Mouse (Mus musculus): ENCODE measurements around the gene Syne3. TPM values are rescaled to one million over a fixed set of nuclear protein-coding genes. Genes with fewer than 3 reads are reported as not detected.
A peak's percentile ranks its signal among the peaks of the same experiment; 100 is the strongest.

Syne3 gene
- polyA plus RNA-seq, 1 experiment, result 11.6 TPM

- H3K4me3 ChIP-seq, result no peak overlapping the region
- TF ChIP-seq REST (IDR thresholded peaks at IDR 0.05; ENCODE audit: insufficient read depth, insufficient read length) (no peak), TCF3 (IDR thresholded peaks at IDR 0.05; ENCODE audit: insufficient read length, low read depth) (no peak), SRF (IDR thresholded peaks at IDR 0.05; ENCODE audit: control insufficient read depth, insufficient read length, low read depth) (no peak), MYOD1 (IDR thresholded peaks at IDR 0.05; ENCODE audit: control insufficient read depth in 1 of 3, insufficient read length in 2 of 3, low read depth in 2 of 3) (no peak), USF1 (IDR thresholded peaks at IDR 0.05; ENCODE audit: low read depth) (no peak), POLR2AphosphoS2 (IDR thresholded peaks at IDR 0.05; ENCODE audit: insufficient read length, low read depth) (no peak), MAX (IDR thresholded peaks at IDR 0.05; ENCODE audit: low read depth) (no peak), E2F4 (IDR thresholded peaks at IDR 0.05; ENCODE audit: insufficient read depth) (no peak), POLR2A (IDR thresholded peaks at IDR 0.05; ENCODE audit: insufficient read length, low read depth) (no peak), CEBPB (IDR thresholded peaks at IDR 0.05; ENCODE audit: insufficient read depth, poor library complexity, severe bottlenecking) (no peak), MYOG (IDR thresholded peaks at IDR 0.05; ENCODE audit: control insufficient read depth in 1 of 3, insufficient read depth in 1 of 3, insufficient read length in 2 of 3, low read depth in 2 of 3) (no peak), TCF12 (IDR thresholded peaks at IDR 0.05; ENCODE audit: insufficient read depth, poor library complexity, severe bottlenecking) (no peak)
- no peak overlapping the region for H3K4me2 ChIP-seq (ENCODE audit: low read depth)
- no peaks in the 10 kb centered on the region for H3K36me3 ChIP-seq (ENCODE audit: control insufficient read depth, insufficient read depth)
- peaks cover 70% of the 10 kb centered on the region for H3K79me2 ChIP-seq (ENCODE audit: control insufficient read depth, insufficient read depth)
- no peaks in the 10 kb centered on the region for H3K27me3 ChIP-seq (ENCODE audit: control insufficient read depth, insufficient read depth, insufficient read length)
- H3ac ChIP-seq (ENCODE audit: control insufficient read depth, insufficient read length), result no peak overlapping the region
Measured at GRCm38 (mm10) chr12:104996012-104996728, 13.4 kb downstream of the Syne3 start.

GRCm38 (mm10) chr12:104995259-104995876 lies 14.2 kb downstream of the Syne3 start:
- Histone ChIP-seq H3K36me3 (ENCODE audit: control insufficient read depth, insufficient read depth) (no peaks in the 10 kb centered on the region), H3K27me3 (ENCODE audit: control insufficient read depth, insufficient read depth, insufficient read length) (no peaks in the 10 kb centered on the region), H3K4me2 (ENCODE audit: low read depth) (no peak overlapping the region), H3K4me3 (no peak overlapping the region), H3ac (ENCODE audit: control insufficient read depth, insufficient read length) (no peak overlapping the region), H3K79me2 (ENCODE audit: control insufficient read depth, insufficient read depth) (peaks cover 73% of the 10 kb centered on the region)
- TF ChIP-seq MAX (IDR thresholded peaks at IDR 0.05; ENCODE audit: low read depth) (no peak), MYOG (IDR thresholded peaks at IDR 0.05; ENCODE audit: control insufficient read depth in 1 of 3, insufficient read depth in 1 of 3, insufficient read length in 2 of 3, low read depth in 2 of 3) (no peak), REST (IDR thresholded peaks at IDR 0.05; ENCODE audit: insufficient read depth, insufficient read length) (no peak), SRF (IDR thresholded peaks at IDR 0.05; ENCODE audit: control insufficient read depth, insufficient read length, low read depth) (no peak), E2F4 (IDR thresholded peaks at IDR 0.05; ENCODE audit: insufficient read depth) (no peak), POLR2A (IDR thresholded peaks at IDR 0.05; ENCODE audit: insufficient read length, low read depth) (no peak), POLR2AphosphoS2 (IDR thresholded peaks at IDR 0.05; ENCODE audit: insufficient read length, low read depth) (no peak), TCF12 (IDR thresholded peaks at IDR 0.05; ENCODE audit: insufficient read depth, poor library complexity, severe bottlenecking) (no peak), CEBPB (IDR thresholded peaks at IDR 0.05; ENCODE audit: insufficient read depth, poor library complexity, severe bottlenecking) (no peak), TCF3 (IDR thresholded peaks at IDR 0.05; ENCODE audit: insufficient read length, low read depth) (no peak), USF1 (IDR thresholded peaks at IDR 0.05; ENCODE audit: low read depth) (no peak), MYOD1 (IDR thresholded peaks at IDR 0.05; ENCODE audit: control insufficient read depth in 1 of 3, insufficient read length in 2 of 3, low read depth in 2 of 3) (no peak)

DNA sequence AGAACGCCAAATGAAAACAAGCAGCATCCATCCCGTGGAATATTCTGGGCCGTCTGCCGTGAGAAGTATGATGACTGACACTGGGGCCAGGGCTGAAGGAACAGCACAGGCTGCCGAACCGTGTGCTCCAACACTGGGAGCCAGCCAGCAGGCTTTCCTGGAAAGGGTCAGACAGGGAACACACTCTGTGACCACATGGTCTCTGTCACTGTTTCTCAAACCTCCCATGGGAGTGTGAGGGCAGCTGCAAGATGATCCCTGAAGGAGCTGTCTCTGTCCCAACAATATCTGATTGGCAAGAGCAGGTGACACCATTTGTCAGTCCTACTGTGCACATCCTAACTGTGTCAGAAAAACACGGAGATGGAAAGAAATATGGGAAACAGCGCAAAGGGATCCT lies 16.8 kb downstream of the Syne3 start:
- TF ChIP-seq REST (IDR thresholded peaks at IDR 0.05; ENCODE audit: insufficient read depth, insufficient read length) (no peak), USF1 (IDR thresholded peaks at IDR 0.05; ENCODE audit: low read depth) (peak; percentile 49), POLR2A (IDR thresholded peaks at IDR 0.05; ENCODE audit: insufficient read length, low read depth) (no peak), MAX (IDR thresholded peaks at IDR 0.05; ENCODE audit: low read depth) (peak; percentile 56), SRF (IDR thresholded peaks at IDR 0.05; ENCODE audit: control insufficient read depth, insufficient read length, low read depth) (no peak), TCF3 (IDR thresholded peaks at IDR 0.05; ENCODE audit: insufficient read length, low read depth) (peak; percentile 93), CEBPB (IDR thresholded peaks at IDR 0.05; ENCODE audit: insufficient read depth, poor library complexity, severe bottlenecking) (no peak), MYOG (IDR thresholded peaks at IDR 0.05; ENCODE audit: control insufficient read depth in 1 of 3, insufficient read depth in 1 of 3, insufficient read length in 2 of 3, low read depth in 2 of 3) (peak; percentile 63 to 95 (median 94)), E2F4 (IDR thresholded peaks at IDR 0.05; ENCODE audit: insufficient read depth) (no peak), MYOD1 (IDR thresholded peaks at IDR 0.05; ENCODE audit: control insufficient read depth in 1 of 3, insufficient read length in 2 of 3, low read depth in 2 of 3) (peak; percentile 99 to 100 (median 99)), TCF12 (IDR thresholded peaks at IDR 0.05; ENCODE audit: insufficient read depth, poor library complexity, severe bottlenecking) (peak; percentile 95), POLR2AphosphoS2 (IDR thresholded peaks at IDR 0.05; ENCODE audit: insufficient read length, low read depth) (no peak)
- Histone ChIP-seq H3K27me3 (ENCODE audit: control insufficient read depth, insufficient read depth, insufficient read length) (no peaks in the 10 kb centered on the region), H3K36me3 (ENCODE audit: control insufficient read depth, insufficient read depth) (no peaks in the 10 kb centered on the region), H3ac (ENCODE audit: control insufficient read depth, insufficient read length) (no peak overlapping the region), H3K4me3 (no peak overlapping the region), H3K4me2 (ENCODE audit: low read depth) (peak overlapping the region; percentile 76), H3K79me2 (ENCODE audit: control insufficient read depth, insufficient read depth) (peaks cover 71% of the 10 kb centered on the region)

DNA sequence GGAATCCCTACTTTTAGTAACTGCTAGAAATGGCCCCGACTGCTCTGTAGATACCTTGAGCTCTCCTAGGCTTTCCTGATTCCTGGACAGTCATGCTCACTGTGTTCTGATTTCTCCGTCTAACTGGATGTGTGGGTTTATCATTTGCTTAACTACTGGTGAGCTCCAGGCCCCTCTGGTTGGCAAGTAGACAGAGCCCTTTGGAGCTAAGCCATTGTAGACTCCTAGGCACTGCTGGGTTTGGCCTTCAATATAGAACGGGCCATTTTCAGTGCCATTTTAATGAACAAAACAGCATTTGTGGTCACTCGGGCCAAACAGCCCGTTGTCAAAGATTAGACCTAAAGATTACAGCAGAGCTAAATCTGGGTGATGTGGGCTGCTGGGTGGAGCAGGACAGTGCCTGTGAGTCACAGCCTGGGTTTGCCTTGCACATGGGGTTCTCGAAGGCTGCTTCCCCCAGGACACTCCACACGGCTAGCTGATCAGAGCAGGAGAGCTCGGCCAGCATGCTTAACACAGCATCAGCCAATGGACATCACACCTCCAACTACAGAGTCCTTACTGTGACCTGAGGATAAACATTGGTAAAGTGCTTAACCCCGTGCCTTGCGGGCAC lies 17.4 kb downstream of the Syne3 start:
- H3K4me3 ChIP-seq, result no peak overlapping the region
- no peaks in the 10 kb centered on the region for H3K27me3 ChIP-seq (ENCODE audit: control insufficient read depth, insufficient read depth, insufficient read length)
- no peaks in the 10 kb centered on the region for H3K36me3 ChIP-seq (ENCODE audit: control insufficient read depth, insufficient read depth)
- H3K4me2 ChIP-seq (ENCODE audit: low read depth), result peak overlapping the region; percentile 76
- TF ChIP-seq CEBPB (IDR thresholded peaks at IDR 0.05; ENCODE audit: insufficient read depth, poor library complexity, severe bottlenecking) (no peak), POLR2AphosphoS2 (IDR thresholded peaks at IDR 0.05; ENCODE audit: insufficient read length, low read depth) (no peak), TCF12 (IDR thresholded peaks at IDR 0.05; ENCODE audit: insufficient read depth, poor library complexity, severe bottlenecking) (peak; percentile 22), TCF3 (IDR thresholded peaks at IDR 0.05; ENCODE audit: insufficient read length, low read depth) (no peak), MYOG (IDR thresholded peaks at IDR 0.05; ENCODE audit: control insufficient read depth in 1 of 3, insufficient read depth in 1 of 3, insufficient read length in 2 of 3, low read depth in 2 of 3) (peak in 2 of 3 experiments; percentile 15 to 78), MAX (IDR thresholded peaks at IDR 0.05; ENCODE audit: low read depth) (peak; percentile 36), SRF (IDR thresholded peaks at IDR 0.05; ENCODE audit: control insufficient read depth, insufficient read length, low read depth) (no peak), MYOD1 (IDR thresholded peaks at IDR 0.05; ENCODE audit: control insufficient read depth in 1 of 3, insufficient read length in 2 of 3, low read depth in 2 of 3) (peak in 1 of 3 experiments; percentile 74), POLR2A (IDR thresholded peaks at IDR 0.05; ENCODE audit: insufficient read length, low read depth) (peak; percentile 13)
- H3K79me2 ChIP-seq (ENCODE audit: control insufficient read depth, insufficient read depth), result peaks cover 69% of the 10 kb centered on the region
- no peak overlapping the region for H3ac ChIP-seq (ENCODE audit: control insufficient read depth, insufficient read length)
